Mouse (Mus musculus) regulatory T cell (primary cell): Measurements from ENCODE around the gene Slc1a7.

Experiments
- in situ Hi-C: fragments of 300-600 bp; cut with MboI, MseI; formaldehyde crosslinking; loops from one replicate; pipeline ENCODE4 v1.15.1; 2025; ENCODE audit warnings: high pct_unique_total_duplicates

Slc1a7 gene

DNA sequence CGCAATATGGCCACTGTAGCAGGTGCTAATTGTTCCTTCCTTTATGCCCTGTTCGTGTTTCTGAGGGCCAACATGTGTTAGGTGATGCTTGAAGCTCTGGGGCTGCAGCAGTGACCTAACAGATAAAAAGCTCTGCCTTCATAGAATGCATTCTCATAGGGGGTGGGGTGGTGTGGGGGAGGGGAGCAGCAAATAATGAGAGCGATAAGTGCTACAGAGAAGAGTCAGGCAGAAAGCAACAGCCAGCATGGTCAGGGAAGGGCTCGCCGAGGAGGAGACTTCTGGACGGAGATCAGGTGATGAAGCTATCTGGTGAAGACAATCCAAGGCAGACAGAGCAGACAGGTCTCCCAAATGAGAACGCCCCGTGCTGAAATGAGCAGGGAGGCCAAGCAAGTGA is 84.5 kb downstream of the Slc1a7 start:
- in situ Hi-C loops = no loop called here

DNA sequence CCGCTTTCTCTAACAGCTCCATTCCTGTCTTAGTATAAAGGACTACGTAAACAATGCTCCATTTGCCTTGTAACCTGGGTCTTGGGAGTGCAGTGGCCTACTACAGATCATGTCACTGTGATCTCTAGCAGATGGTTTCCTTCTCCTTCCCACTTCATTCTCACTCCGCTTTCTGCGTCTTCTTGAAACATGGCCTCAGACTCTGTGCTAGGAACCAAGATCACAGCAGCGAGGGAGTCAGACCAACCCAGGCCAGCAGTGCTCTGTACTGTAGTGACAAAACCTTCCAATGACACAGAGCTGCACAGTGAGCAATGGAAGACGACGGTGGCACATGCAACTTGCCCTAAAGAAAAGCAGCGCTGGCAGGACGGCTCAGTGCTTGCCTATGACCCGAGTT is 87.7 kb downstream of the Slc1a7 start:
- in situ Hi-C loops = no loop called here

- in situ Hi-C loops = no loop called here
These were observed 89.1 kb downstream of the Slc1a7 start for GRCm38 (mm10) chr4:108057247-108057646.

DNA sequence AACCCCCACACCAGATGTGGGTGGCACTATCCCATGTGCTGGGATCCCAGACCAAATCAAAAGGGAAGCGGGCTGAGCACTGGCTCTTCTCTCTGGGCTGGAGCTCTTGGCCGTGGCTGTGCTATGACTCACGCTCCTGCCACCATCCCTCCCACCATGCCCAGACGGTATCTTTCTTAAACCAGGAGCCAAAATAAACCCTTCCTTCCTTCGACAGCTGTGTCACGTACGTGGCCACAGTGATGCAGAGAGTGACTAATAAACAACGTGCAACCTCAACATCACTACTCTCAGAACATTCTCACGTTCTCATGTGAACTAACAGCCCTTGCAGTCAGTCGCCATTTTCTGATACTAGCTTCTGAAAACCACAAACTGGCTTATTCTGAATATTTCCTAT is 90.0 kb downstream of the Slc1a7 start:
- in situ Hi-C loops = no loop called here

DNA sequence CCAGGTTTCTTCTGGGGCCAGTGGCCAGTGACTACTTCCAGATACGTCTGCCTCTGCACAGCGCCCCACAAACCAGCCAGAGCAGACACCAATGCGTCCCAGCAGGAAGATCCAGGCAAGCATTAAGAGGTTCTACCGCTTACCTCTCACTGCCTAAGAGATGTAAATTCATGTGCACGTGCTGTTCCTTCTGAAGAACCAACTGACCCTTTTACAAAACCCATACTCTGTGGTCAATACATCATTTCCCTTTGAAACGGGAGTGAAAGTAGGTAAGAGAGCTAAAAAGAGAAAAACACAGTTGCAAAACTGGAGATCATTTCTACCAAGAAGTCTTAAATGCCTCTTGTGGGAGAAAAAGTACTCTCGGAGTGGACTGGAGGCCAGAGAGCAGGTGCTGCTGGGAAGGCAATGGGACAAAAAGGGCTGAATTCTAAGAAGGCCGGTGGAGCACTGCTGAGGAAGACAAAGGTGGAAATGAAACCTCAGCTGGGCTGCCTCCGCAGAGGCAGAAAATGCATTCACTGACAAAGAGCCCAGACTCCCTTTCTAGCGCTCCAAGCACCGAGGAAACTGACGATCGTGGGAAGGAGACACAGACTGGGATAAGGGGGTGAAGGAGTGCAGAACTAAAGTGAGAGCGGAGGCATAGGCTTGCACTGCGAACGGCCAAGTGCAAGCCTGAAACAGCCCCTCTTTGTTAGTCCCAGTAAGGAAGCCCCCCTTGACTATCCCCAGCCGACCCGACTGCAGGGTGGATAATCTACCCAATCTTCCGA is 91.7 kb downstream of the Slc1a7 start:
- in situ Hi-C loops = no loop called here

DNA sequence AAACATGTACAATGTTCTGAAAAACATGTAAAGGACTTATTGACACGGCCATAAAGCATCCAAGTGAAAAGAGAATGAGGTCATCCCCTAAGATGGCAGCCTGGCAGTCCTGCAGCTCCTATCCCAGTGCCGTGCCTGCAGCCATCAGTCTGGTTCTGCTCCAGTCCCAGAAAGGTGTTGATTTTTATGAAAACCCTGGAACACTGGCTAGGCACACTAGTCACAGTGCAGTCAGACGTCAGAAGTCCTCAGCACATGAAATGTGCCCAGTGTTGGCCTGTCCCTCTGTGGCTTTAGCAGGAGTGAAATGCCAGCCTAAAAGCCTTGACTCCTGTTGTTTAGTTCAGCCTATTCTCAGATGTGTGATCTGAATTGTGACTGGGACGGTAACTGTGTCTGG is 92.6 kb downstream of the Slc1a7 start:
- in situ Hi-C loops = no loop called here

GRCm38 (mm10) chr4:108062524-108062923 is 94.4 kb downstream of the Slc1a7 start:
- in situ Hi-C loops = no loop called here
